Mouse (Mus musculus) ES-Bruce4 (cell line): ENCODE results near the gene Rassf6. TPM values are rescaled to one million over a fixed set of nuclear protein-coding genes. Genes with fewer than 3 reads are reported as not detected.
"Not testable (repeated sequence)": the region's sequence is repeated elsewhere in the genome, so short reads cannot be mapped to it uniquely, and the experiment has no call there.

Experiments
- H3K27ac ChIP-seq: 2 replicates; pipeline ENCODE4 v1.5.1; 2012; ENCODE audit warnings: low read length, inconsistent platforms; ENCODE audit not compliant: insufficient read depth
- H3K27me3 ChIP-seq: 2 replicates; pipeline ENCODE4 v1.6.1; 2012; ENCODE audit warnings: mild to moderate bottlenecking, low read length, inconsistent platforms; ENCODE audit not compliant: control insufficient read depth, poor library complexity, insufficient read depth, severe bottlenecking
- H3K36me3 ChIP-seq: 2 replicates; pipeline ENCODE4 v1.6.1; 2012; ENCODE audit warnings: inconsistent platforms, mild to moderate bottlenecking, low read length, moderate library complexity; ENCODE audit not compliant: control insufficient read depth, poor library complexity, insufficient read depth, severe bottlenecking
- H3K4me1 ChIP-seq: one replicate; pipeline ENCODE4 v1.8.1; 2011; ENCODE audit warnings: low read length; ENCODE audit not compliant: control insufficient read depth, insufficient read depth
- H3K4me3 ChIP-seq: 2 replicates; pipeline ENCODE4 v1.5.1; 2011; ENCODE audit warnings: low read depth, mild to moderate bottlenecking, low read length
- H3K9ac ChIP-seq: 2 replicates; pipeline ENCODE4 v1.6.1; 2012; ENCODE audit warnings: low read depth, mild to moderate bottlenecking, inconsistent platforms; ENCODE audit not compliant: poor library complexity, severe bottlenecking
- H3K9me3 ChIP-seq: replicated peaks from 2 replicates; pipeline ENCODE4 v1.6.1; 2012; ENCODE audit warnings: mild to moderate bottlenecking, low read length, inconsistent platforms; ENCODE audit not compliant: control insufficient read depth, poor library complexity, insufficient read depth, severe bottlenecking
- CTCF ChIP-seq: IDR thresholded peaks from one replicate; pipeline ENCODE4 v1.8.1; 2011; ENCODE audit warnings: low read depth, low read length
- EP300 ChIP-seq: IDR thresholded peaks from 2 replicates; pipeline ENCODE4 v1.6.1; 2011; ENCODE audit warnings: low read depth, low read length; ENCODE audit not compliant: insufficient read depth
- POLR2A ChIP-seq: IDR thresholded peaks from one replicate; pipeline ENCODE4 v1.8.1; 2011; ENCODE audit warnings: low read length; ENCODE audit not compliant: insufficient read depth
- polyA plus RNA-seq: library from polyadenylated mRNA; stranded (reverse); fragments of >200 nt; gene quantifications from 2 replicates; pipeline ENCODE4 v1.2.4, GENCODE M21; 2011; ENCODE audit warnings: low read depth; ENCODE audit not compliant: missing spikeins, insufficient read depth, insufficient read length

Rassf6 gene
- polyA plus RNA-seq, 1 experiment: 4.9 TPM

GRCm38 (mm10) chr5:90621726-90622125 is 18.7 kb downstream of the Rassf6 start:
- Histone ChIP-seq H3K36me3 (no peaks in the 10 kb centered on the region), H3K9ac (no peak overlapping the region), H3K9me3 (no peaks in the 10 kb centered on the region), H3K27me3 (no peaks in the 10 kb centered on the region), H3K4me3 (no peak overlapping the region), H3K4me1 (no peaks in the 10 kb centered on the region), H3K27ac (no peak overlapping the region)
- TF ChIP-seq EP300: no peak
- no peak for TF ChIP-seq CTCF
- no peak for TF ChIP-seq POLR2A

GRCm38 (mm10) chr5:90621316-90621715 is 19.1 kb downstream of the Rassf6 start:
- Histone ChIP-seq H3K4me1 (no peaks in the 10 kb centered on the region), H3K36me3 (no peaks in the 10 kb centered on the region)
- TF ChIP-seq EP300: no peak
- TF ChIP-seq CTCF: no peak
- no peak for TF ChIP-seq POLR2A

DNA sequence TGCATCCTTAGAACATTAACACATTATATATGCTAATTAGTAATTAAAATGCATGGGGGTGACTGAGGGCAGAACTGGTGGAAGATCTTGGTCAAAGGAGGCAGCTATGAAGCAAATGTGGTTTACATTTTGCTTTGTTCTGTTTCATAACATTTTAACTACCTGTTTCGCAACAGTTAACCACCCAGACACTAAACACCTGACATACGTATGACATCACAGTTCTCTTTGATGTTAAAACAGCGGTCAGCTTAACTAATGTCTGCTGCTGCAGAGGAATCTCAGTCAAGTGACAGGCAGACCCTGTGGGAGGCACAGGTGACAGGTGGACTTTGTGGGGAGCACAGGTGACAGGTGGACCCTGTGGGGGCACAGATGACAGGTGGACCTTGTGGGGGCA is 22.6 kb downstream of the Rassf6 start:
- H3K9me3 ChIP-seq: no peaks in the 10 kb centered on the region
- no peak for TF ChIP-seq POLR2A
- no peak for TF ChIP-seq EP300
- TF ChIP-seq CTCF: no peak
- H3K36me3 ChIP-seq: no peaks in the 10 kb centered on the region
- no peak overlapping the region for H3K9ac ChIP-seq
- H3K4me3 ChIP-seq: no peak overlapping the region
- H3K27me3 ChIP-seq: no peaks in the 10 kb centered on the region
- H3K4me1 ChIP-seq: no peaks in the 10 kb centered on the region
- H3K27ac ChIP-seq: no peak overlapping the region

More at GRCm38 (mm10) chr5:90621316-90621715, 19.1 kb downstream of the Rassf6 start:
- Histone ChIP-seq H3K9ac (no peak overlapping the region), H3K27me3 (no peaks in the 10 kb centered on the region), H3K9me3 (no peaks in the 10 kb centered on the region), H3K4me3 (no peak overlapping the region), H3K27ac (no peak overlapping the region)

DNA sequence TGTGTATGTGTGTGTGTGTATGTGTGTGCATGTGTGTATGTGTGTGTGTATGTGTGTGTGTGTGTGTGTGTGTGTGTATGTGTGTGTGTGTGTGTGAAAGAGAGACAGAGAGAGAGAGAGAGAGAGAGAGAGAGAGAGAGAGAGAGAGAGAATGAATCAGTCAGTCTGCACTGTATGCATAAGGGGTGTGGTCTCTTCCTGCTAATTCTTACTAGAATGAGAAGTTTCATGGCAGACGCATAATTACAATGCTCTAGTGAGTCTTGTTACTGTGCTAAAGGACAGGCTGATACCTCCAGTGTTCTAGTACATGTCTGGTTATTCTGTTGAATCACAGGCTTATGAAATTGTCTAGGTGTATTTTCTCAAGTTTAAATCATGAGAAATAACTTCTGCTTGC is 27.7 kb downstream of the Rassf6 start:
- H3K9ac ChIP-seq, H3K4me1 ChIP-seq, H3K4me3 ChIP-seq, H3K27ac ChIP-seq, H3K27me3 ChIP-seq, H3K36me3 ChIP-seq, H3K9me3 ChIP-seq: not testable (repeated sequence)

- Histone ChIP-seq H3K27ac (no peak overlapping the region), H3K9me3 (no peaks in the 10 kb centered on the region)
Measured at GRCm38 (mm10) chr5:90611996-90612611, 28.4 kb downstream of the Rassf6 start.

GRCm38 (mm10) chr5:90611388-90611787 is 29.1 kb downstream of the Rassf6 start:
- Histone ChIP-seq H3K27me3 (no peaks in the 10 kb centered on the region; the same call in 1 of the 2 replicates), H3K36me3 (no peaks in the 10 kb centered on the region), H3K9ac (no peak overlapping the region), H3K9me3 (no peaks in the 10 kb centered on the region), H3K4me3 (no peak overlapping the region), H3K27ac (no peak overlapping the region), H3K4me1 (no peaks in the 10 kb centered on the region)
- TF ChIP-seq POLR2A (no peak), EP300 (no peak), CTCF (no peak)

More at GRCm38 (mm10) chr5:90611996-90612611, 28.4 kb downstream of the Rassf6 start:
- Histone ChIP-seq H3K4me3 (no peak overlapping the region), H3K36me3 (no peaks in the 10 kb centered on the region), H3K27me3 (no peaks in the 10 kb centered on the region; the same call in 1 of the 2 replicates), H3K9ac (no peak overlapping the region), H3K4me1 (no peaks in the 10 kb centered on the region)
- TF ChIP-seq EP300 (no peak), POLR2A (no peak), CTCF (no peak)
